Mouse (Mus musculus): ENCODE results near the gene Nfasc. TPM values are rescaled to one million over a fixed set of nuclear protein-coding genes. Genes with fewer than 3 reads are reported as not detected.

Nfasc gene
- polyA plus RNA-seq, 1 experiment from 2014 or later = 0.02 TPM

DNA sequence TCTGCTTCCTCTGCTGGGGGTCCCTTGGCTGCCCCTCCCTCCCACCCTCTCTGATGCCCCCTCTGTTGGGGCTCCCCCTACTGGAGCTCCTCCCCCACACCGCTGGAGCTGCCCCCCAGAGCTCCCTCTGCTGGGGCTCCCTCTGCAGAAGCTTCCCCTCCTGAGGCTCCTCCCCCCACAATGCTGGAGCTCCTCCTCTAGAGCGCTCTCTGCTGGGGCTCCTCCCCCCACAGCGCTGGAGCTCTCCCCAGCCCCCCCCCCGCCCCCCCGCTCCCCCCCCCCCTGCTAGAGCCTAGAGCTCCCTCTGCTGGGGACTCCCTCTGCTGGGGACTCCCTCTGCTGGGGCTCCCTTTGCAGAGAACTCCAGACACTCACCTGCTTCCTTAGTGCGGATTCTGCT is 220.8 kb downstream of the Nfasc start:
- H3K9ac ChIP-seq (ENCODE audit: low read depth, low read length) = no peak overlapping the region
- 19% methylated on average over 4 of the region's 6 CpGs for WGBS (ENCODE audit: insufficient replicate concordance)
- H3K4me2 ChIP-seq (ENCODE audit: low read depth, low read length) = no peak overlapping the region
- no peaks in the 10 kb centered on the region for H3K9me3 ChIP-seq (replicated peaks; ENCODE audit: control insufficient read depth, low read length)
- H3K36me3 ChIP-seq (ENCODE audit: control insufficient read depth, insufficient read depth) = no peaks in the 10 kb centered on the region
- H3K27me3 ChIP-seq (ENCODE audit: control insufficient read depth, insufficient read depth, low read depth, low read length) = 0 out of 2 replicates have a peak, but pooled peaks cover 3% of the 10 kb centered on the region
- H3K27ac ChIP-seq (ENCODE audit: low read length) = no peak overlapping the region
- H3K4me3 ChIP-seq (ENCODE audit: low read depth, low read length) = no peak overlapping the region
- peaks cover 2% of the 10 kb centered on the region; the same call in 1 of the 2 replicates for H3K4me1 ChIP-seq (ENCODE audit: control insufficient read depth, low read depth, low read length)
- ATAC-seq (ENCODE audit: low read depth) = peak; percentile 65

DNA sequence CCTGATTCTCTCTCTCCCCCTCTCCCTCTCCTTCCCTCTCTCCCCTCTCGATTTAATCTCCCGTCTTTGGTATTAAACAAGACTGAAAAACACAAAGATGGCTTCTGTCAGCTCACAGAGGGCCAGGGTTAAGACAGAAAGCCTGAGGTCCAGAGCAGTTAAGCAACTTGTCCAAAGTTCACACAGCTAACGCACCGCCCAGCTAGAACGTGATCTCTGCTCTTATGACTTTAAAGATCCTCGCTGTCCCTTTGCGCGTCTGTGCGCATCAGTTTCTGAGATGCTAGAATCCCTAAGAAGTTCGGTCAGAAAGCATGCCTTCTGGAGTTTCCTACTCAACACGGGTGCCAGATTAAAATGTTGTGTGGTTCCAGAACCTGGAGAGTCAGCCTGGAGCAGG is 221.9 kb downstream of the Nfasc start:
- Histone ChIP-seq H3K27me3 (ENCODE audit: control insufficient read depth, insufficient read depth, low read depth, low read length) (no peaks in the 10 kb centered on the region), H3K9me3 (replicated peaks; ENCODE audit: control insufficient read depth, low read length) (no peaks in the 10 kb centered on the region), H3K9ac (ENCODE audit: low read depth, low read length) (no peak overlapping the region), H3K27ac (ENCODE audit: low read length) (no peak overlapping the region), H3K36me3 (ENCODE audit: control insufficient read depth, insufficient read depth) (no peaks in the 10 kb centered on the region), H3K4me2 (ENCODE audit: low read depth, low read length) (no peak overlapping the region), H3K4me3 (ENCODE audit: low read depth, low read length) (no peak overlapping the region), H3K4me1 (ENCODE audit: control insufficient read depth, low read depth, low read length) (peaks cover 2% of the 10 kb centered on the region; the same call in 1 of the 2 replicates)
- ATAC-seq (ENCODE audit: low read depth) = peak; percentile 55; the same call in 1 of the 2 replicates
- 70% methylated on average over 11 of the region's 11 CpGs for WGBS (ENCODE audit: insufficient replicate concordance)

DNA sequence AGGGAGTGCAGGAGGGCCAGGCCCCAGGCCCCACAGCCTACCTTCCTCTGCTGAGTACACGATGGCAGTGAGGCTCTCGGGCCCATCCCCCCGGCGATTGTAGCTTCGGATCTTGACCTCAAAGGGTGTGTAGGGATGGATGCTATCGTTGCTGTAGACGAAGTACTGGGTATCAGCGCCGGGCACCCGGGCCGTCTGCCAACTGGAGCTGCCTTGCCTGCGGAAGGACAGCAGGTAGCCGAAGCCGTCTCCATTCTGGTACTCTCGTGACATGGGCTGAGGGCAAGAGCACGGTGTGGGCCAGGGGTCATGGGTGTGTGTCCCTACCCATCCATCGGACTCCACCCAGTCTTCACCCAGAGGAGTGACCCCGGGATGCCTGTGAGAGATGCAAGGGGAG is 223.0 kb downstream of the Nfasc start:
- Histone ChIP-seq H3K9ac (ENCODE audit: low read depth, low read length) (no peak overlapping the region), H3K4me1 (ENCODE audit: control insufficient read depth, low read depth, low read length) (peaks cover 2% of the 10 kb centered on the region; the same call in 1 of the 2 replicates), H3K4me2 (ENCODE audit: low read depth, low read length) (no peak overlapping the region), H3K4me3 (ENCODE audit: low read depth, low read length) (no peak overlapping the region), H3K36me3 (ENCODE audit: control insufficient read depth, insufficient read depth) (no peaks in the 10 kb centered on the region), H3K27ac (ENCODE audit: low read length) (no peak overlapping the region), H3K9me3 (replicated peaks; ENCODE audit: control insufficient read depth, low read length) (no peaks in the 10 kb centered on the region), H3K27me3 (ENCODE audit: control insufficient read depth, insufficient read depth, low read depth, low read length) (no peaks in the 10 kb centered on the region)
- no peak for ATAC-seq (ENCODE audit: low read depth)
- 63% methylated on average over 18 of the region's 18 CpGs for WGBS (ENCODE audit: insufficient replicate concordance)

DNA sequence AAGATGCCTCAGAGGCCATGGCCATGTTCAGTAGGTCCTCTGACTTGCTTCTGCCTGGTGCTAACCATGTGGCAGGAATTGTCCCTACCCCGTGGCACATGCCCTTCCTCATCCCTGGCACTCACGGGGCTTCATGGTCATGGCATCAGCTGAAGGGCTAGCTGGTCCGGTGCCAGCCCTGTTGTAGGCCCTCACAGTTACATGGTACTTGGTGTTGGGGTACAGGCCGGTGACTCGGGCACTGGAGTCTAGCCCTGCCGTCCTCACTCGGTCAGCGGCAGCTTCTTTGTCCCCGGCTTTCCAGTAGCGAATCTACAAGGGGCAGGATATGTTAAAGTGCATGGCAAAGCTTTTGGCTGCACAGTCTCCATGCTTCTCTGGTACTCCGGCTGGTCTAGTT is 224.8 kb downstream of the Nfasc start:
- ATAC-seq (ENCODE audit: low read depth) = no peak
- no peaks in the 10 kb centered on the region for H3K27me3 ChIP-seq (ENCODE audit: control insufficient read depth, insufficient read depth, low read depth, low read length)
- 76% methylated on average over 11 of the region's 11 CpGs for WGBS (ENCODE audit: insufficient replicate concordance)

DNA sequence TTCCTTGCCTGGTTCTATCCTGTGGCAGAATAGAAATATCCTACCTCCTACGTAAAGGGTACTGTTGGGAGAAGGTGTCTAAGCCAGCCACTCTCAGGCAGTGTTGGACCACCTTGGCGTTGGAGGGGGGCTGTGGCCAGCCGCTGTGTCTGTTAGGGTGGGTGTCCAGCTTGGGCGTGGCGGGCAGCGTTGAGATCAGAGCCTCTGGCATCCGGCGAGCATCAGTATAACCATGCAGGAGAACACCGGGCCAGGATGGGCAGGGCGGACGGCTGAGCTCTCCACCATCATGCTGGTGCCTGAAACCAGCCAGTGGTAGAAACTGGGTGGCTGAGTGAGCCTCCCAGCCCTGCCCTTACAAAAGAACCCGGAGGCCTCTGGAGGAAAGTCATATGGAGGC is 226.3 kb downstream of the Nfasc start:
- H3K27ac ChIP-seq (ENCODE audit: low read length) = no peak overlapping the region
- H3K36me3 ChIP-seq (ENCODE audit: control insufficient read depth, insufficient read depth) = no peaks in the 10 kb centered on the region
- ATAC-seq (ENCODE audit: low read depth) = no peak
- peaks cover 2% of the 10 kb centered on the region; the same call in 1 of the 2 replicates for H3K4me1 ChIP-seq (ENCODE audit: control insufficient read depth, low read depth, low read length)
- H3K4me3 ChIP-seq (ENCODE audit: low read depth, low read length) = no peak overlapping the region
- H3K4me2 ChIP-seq (ENCODE audit: low read depth, low read length) = no peak overlapping the region
- H3K27me3 ChIP-seq (ENCODE audit: control insufficient read depth, insufficient read depth, low read depth, low read length) = no peaks in the 10 kb centered on the region
- no peaks in the 10 kb centered on the region for H3K9me3 ChIP-seq (replicated peaks; ENCODE audit: control insufficient read depth, low read length)
- no peak overlapping the region for H3K9ac ChIP-seq (ENCODE audit: low read depth, low read length)
- 65% methylated on average over 12 of the region's 12 CpGs for WGBS (ENCODE audit: insufficient replicate concordance)

More for the DNA sequence above, 224.8 kb downstream of the Nfasc start:
- Histone ChIP-seq H3K4me3 (ENCODE audit: low read depth, low read length) (no peak overlapping the region), H3K4me2 (ENCODE audit: low read depth, low read length) (no peak overlapping the region), H3K9me3 (replicated peaks; ENCODE audit: control insufficient read depth, low read length) (no peaks in the 10 kb centered on the region), H3K9ac (ENCODE audit: low read depth, low read length) (no peak overlapping the region), H3K36me3 (ENCODE audit: control insufficient read depth, insufficient read depth) (no peaks in the 10 kb centered on the region), H3K4me1 (ENCODE audit: control insufficient read depth, low read depth, low read length) (peaks cover 2% of the 10 kb centered on the region; the same call in 1 of the 2 replicates), H3K27ac (ENCODE audit: low read length) (no peak overlapping the region)

Other genes with a start within 250 kb of the Nfasc start
- gene Tmem81, start 235.6 kb downstream of the Nfasc start, polyA plus RNA-seq (2015; fragmentation: Nextera tagmentation; extraction: Ambion mirVana) = 0.62 and 0.92 TPM in 2 replicates
- gene Cntn2, start 198.5 kb downstream of the Nfasc start, polyA plus RNA-seq (2015; fragmentation: Nextera tagmentation; extraction: Ambion mirVana) = 0.02 and 0.05 TPM in 2 replicates
- gene Lrrn2, start 138.5 kb upstream of the Nfasc start, polyA plus RNA-seq (2015; fragmentation: Nextera tagmentation; extraction: Ambion mirVana) = 0.05 and 0.13 TPM in 2 replicates

Data from liver, embryonic 16.5 days (tissue).